Mouse (Mus musculus): ENCODE data around the gene Igfn1.

DNA sequence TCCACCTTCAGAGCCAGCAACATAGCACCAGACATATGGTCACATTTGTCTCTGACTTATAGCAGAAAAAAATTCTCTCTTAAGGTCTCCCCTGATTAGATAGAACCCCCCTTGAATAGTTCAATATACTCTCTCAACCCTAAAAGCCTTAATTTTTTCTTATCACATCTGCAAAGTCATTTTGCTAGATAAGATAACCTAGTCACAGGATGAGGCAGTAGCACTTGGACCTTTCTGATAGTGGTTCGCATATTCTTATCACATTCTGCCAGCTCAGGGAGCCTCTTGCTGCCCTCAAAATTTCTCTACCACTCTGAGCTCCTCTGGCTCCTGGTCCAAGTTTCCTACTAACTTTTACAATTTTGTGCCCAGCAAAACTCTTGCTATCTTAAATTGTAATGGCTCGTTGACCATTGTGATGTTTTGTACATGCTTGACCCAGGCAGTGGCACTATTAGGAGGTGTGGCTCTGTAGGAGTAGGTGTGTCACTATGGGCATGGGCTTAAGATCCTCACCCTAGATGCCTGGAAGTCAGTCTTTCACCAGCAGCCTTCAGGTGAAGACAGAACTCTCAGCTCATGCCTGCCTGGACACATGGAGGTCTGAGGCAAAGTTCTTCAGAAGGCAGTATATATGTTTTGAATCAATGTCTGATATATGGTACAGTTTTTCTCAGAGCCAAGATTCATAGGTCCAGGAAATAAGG is 8.8 kb upstream of the Igfn1 start:
- TF ChIP-seq TAL1 (IDR thresholded peaks at IDR 0.05; ENCODE audit: low read length) = peak; percentile 91
- peak; percentile 99 for TF ChIP-seq GATA1 (IDR thresholded peaks at IDR 0.05; ENCODE audit: low read length)

Measured in erythroblast, embryonic 14.5 days (primary cell).